Mouse (Mus musculus) liver, embryonic 14.5 days (tissue): ENCODE measurements around the gene Kdm1b.

ENCODE experiments used
- CTCF ChIP-seq: IDR thresholded peaks from 2 replicates; pipeline ENCODE4 v1.5.1; 2016; ENCODE audit warnings: antibody characterized with exemption, low read depth, control low read depth
- EP300 ChIP-seq: IDR thresholded peaks from 2 replicates; pipeline ENCODE4 v1.6.1; 2016; ENCODE audit warnings: antibody characterized with exemption, low read depth

- TF ChIP-seq EP300, result no peak
- TF ChIP-seq CTCF, result no peak
These were observed 56.0 kb downstream of the Kdm1b start for GRCm38 (mm10) chr13:47099265-47099664.
